ENCODE assay signal across 18 mouse cellular contexts in genomic region chr10:7976462-7976861, GRCm38 (mm10). TPM values are rescaled to one million over a fixed set of nuclear protein-coding genes. Genes with fewer than 3 reads are reported as not detected.
DNase-seq lines count a peak whose midpoint lies in the region; ATAC-seq and TF ChIP-seq lines count a peak whose summit lies in the region.
"Had no signal": no experiment of that assay in that cellular context is flagged by ENCODE, and none has a peak within 500 bp of the region (broad histone marks: within the 10 kb centered on the region; RNA-seq: fewer than 3 reads in every experiment).

No protein-coding gene starts in this region.

- no peak overlapping the region for H3K4me3 ChIP-seq in gastrocnemius, adult 2 months
- H3K4me3 ChIP-seq: heart, embryonic 15.5 days; hindbrain, embryonic 15.5 days; kidney, embryonic 15.5 days; liver, embryonic 12.5 days; lung, embryonic 15.5 days; neural tube, embryonic 13.5 days; stomach, embryonic 15.5 days had no signal

- TF ChIP-seq CTCF in gastrocnemius, adult 2 months (IDR thresholded peaks at IDR 0.05): no peak

- intact Hi-C loops in gastrocnemius, adult 2 months (cut with DNase I): no loop called here

- peak; percentile 37 for DNase-seq in CD4-positive, CD25-positive, alpha-beta regulatory T cell, adult 2 months (ENCODE audit: low read depth, low spot score)
- DNase-seq in thymus, postnatal 10 days (ENCODE audit: low spot score in 2 of 2): peak; percentile 10 to 20
- no peak for DNase-seq in gastrocnemius, adult 2 months
- DNase-seq in retina, embryonic 14.5 days (ENCODE audit: low spot score): no peak
- DNase-seq in cerebellum, adult 18-20 months: no peak
- DNase-seq: cerebellum, adult 11-12 months; gastrocnemius, postnatal 36 days; retina, postnatal 1 day had no signal

- ATAC-seq in activated CD4-positive, CD25-positive, alpha-beta regulatory T cell, adult 4 months: peak; percentile 75
- peak; percentile 91 for ATAC-seq in megakaryocyte, adult 5-6 weeks (ENCODE audit: poor library complexity, severe bottlenecking)
- ATAC-seq: liver, embryonic 12.5 days; midbrain, embryonic 16.5 days had no signal

- H3K27ac ChIP-seq in gastrocnemius, adult 2 months: no peak overlapping the region
- H3K27ac ChIP-seq: heart, embryonic 15.5 days; hindbrain, embryonic 15.5 days; kidney, embryonic 15.5 days; liver, embryonic 12.5 days; lung, embryonic 15.5 days; neural tube, embryonic 13.5 days; stomach, embryonic 15.5 days had no signal

RNA-seq across cellular contexts. Expression of gene Tab2, which starts 20.4 kb away (rescaled TPM):
- polyA plus RNA-seq in activated CD4-positive, CD25-positive, alpha-beta regulatory T cell, adult 4 months (2017; shearing (Covaris generic)): 10 to 100 TPM; 31.7 to 38.9 TPM
- 290 and 301 TPM in 2 replicates for total RNA-seq in megakaryocyte, adult 5-6 weeks (2015)
- 105 and 120 TPM in 2 replicates for total RNA-seq in megakaryocyte, adult 5-6 weeks (2017)
- total RNA-seq in gastrocnemius, adult 2 months (2021): 100 to 1,000 TPM in 1 of 2 experiments, 10 to 100 TPM in 1; 96.2 to 100 TPM

Comparison
In these comparisons a context has a peak if more than half of its experiments do, and no peak if none do; other contexts are left out.
1. DNase-seq: peak in CD4-positive, CD25-positive, alpha-beta regulatory T cell, adult 2 months (single experiment) and thymus, postnatal 10 days (2 of 2); none in gastrocnemius, adult 2 months (single experiment), retina, embryonic 14.5 days (single experiment) and cerebellum, adult 18-20 months (0 of 2).